Mouse (Mus musculus) stomach, postnatal 0 days (tissue): ENCODE data around the gene Cog1.

Source experiments
- CTCF ChIP-seq: IDR thresholded peaks from 2 replicates; pipeline ENCODE4 v1.5.1; 2016; ENCODE audit warnings: antibody characterized with exemption, low read depth, mild to moderate bottlenecking, moderate library complexity
- EP300 ChIP-seq: optimal IDR thresholded peaks from 2 replicates; pipeline ENCODE3; 2016; ENCODE audit warnings: antibody characterized with exemption

DNA sequence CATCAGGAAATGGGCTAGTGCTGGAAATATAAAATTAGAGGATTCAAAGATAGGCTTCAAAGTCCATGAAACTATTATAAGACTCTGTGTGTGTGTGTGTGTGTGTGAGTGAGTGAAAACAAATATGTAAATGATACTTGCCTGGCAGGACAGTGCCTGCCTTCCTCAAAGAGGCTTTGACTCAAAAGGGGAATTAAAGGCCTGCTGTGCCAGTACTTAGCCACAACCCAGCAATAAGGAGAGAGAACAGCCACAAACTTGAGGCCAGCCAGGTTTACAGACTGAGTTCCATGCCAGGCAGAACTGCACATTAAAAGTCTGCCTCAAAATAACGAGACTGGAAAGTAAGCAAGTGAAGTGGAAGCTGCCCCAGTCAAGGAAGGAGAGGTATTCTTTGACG, 27.9 kb downstream of the Cog1 start:
- TF ChIP-seq CTCF (no peak), EP300 (no peak)
